Mouse (Mus musculus) kidney, embryonic 16.5 days (tissue): Measurements from ENCODE around the gene Fgfr2. TPM values are rescaled to one million over a fixed set of nuclear protein-coding genes. Genes with fewer than 3 reads are reported as not detected.

Experiments
- ATAC-seq: fragments of 200-750 bp; cut with Nextera tagmentation; 2 replicates; pipeline ENCODE4 v1.8.0; 2017; ENCODE audit warnings: moderate TSS enrichment; ENCODE audit not compliant: low FRiP score, low TSS enrichment
- H3K27ac ChIP-seq: fragments of 300-500 bp; sonication (generic); 2 replicates; pipeline ENCODE4 v1.5.1; 2014; ENCODE audit warnings: low read length
- H3K27me3 ChIP-seq: fragments of 300-500 bp; sonication (generic); 2 replicates; pipeline ENCODE4 v1.6.1; 2014; ENCODE audit warnings: low read length, control low read depth, mixed read lengths; ENCODE audit not compliant: insufficient read depth
- H3K36me3 ChIP-seq: fragments of 300-500 bp; sonication (generic); 2 replicates; pipeline ENCODE4 v1.6.1; 2014; ENCODE audit warnings: low read length, control low read depth, mixed read lengths; ENCODE audit not compliant: insufficient read depth
- H3K4me1 ChIP-seq: fragments of 300-500 bp; sonication (generic); 2 replicates; pipeline ENCODE4 v1.6.1; 2014; ENCODE audit warnings: low read length, control low read depth, mixed read lengths; ENCODE audit not compliant: insufficient read depth
- H3K4me2 ChIP-seq: fragments of 300-500 bp; sonication (generic); replicated peaks from 2 replicates; pipeline ENCODE4 v1.6.1; 2014; ENCODE audit warnings: low read depth, low read length
- H3K4me3 ChIP-seq: fragments of 300-500 bp; sonication (generic); 2 replicates; pipeline ENCODE4 v1.5.1; 2014; ENCODE audit warnings: mild to moderate bottlenecking, low read length
- H3K9ac ChIP-seq: fragments of 300-500 bp; sonication (generic); replicated peaks from 2 replicates; pipeline ENCODE4 v1.6.1; 2014; ENCODE audit warnings: low read length
- H3K9me3 ChIP-seq: fragments of 300-500 bp; sonication (generic); 2 replicates; pipeline ENCODE4 v1.6.1; 2016; ENCODE audit warnings: low read length, control low read depth
- WGBS: fragments of 180-500 bp; shearing (Covaris S2); extraction: QIAGEN DNeasy Blood & Tissue Kit; methylation state at CpG from one replicate; pipeline ENCODE4 v1.1.7; 2014; 5-methylcytosine and 5-hydroxymethylcytosine counted together
- polyA plus RNA-seq: library from polyadenylated mRNA; unstranded; fragments of >200 nt; fragmentation: Nextera tagmentation; extraction: Ambion mirVana; gene quantifications from 2 replicates; pipeline ENCODE4 v1.2.1, GENCODE M21; 2015

Fgfr2 gene
- polyA plus RNA-seq, 1 experiment from 2014 or later = 118 TPM

- no peak overlapping the region for H3K4me3 ChIP-seq
- H3K36me3 ChIP-seq = peaks cover 18% of the 10 kb centered on the region
- H3K27ac ChIP-seq = peak overlapping the region; percentile 24; the same call in 1 of the 2 replicates
- H3K4me2 ChIP-seq = no peak overlapping the region
- 50% methylated on average over 2 of the region's 2 CpGs for WGBS
- ATAC-seq = no peak
- no peak overlapping the region for H3K9ac ChIP-seq
- no peaks in the 10 kb centered on the region for H3K27me3 ChIP-seq
- no peaks in the 10 kb centered on the region for H3K4me1 ChIP-seq
- no peaks in the 10 kb centered on the region for H3K9me3 ChIP-seq
Observed at GRCm38 (mm10) chr7:132554091-132554490, 569.1 kb downstream of the Fgfr2 start.

GRCm38 (mm10) chr7:132551351-132552126 lies 571.6 kb downstream of the Fgfr2 start:
- Histone ChIP-seq H3K9ac (peak overlapping the region; percentile 64), H3K4me1 (no peaks in the 10 kb centered on the region), H3K9me3 (no peaks in the 10 kb centered on the region), H3K27ac (peak overlapping the region; percentile 50; the same call in 1 of the 2 replicates), H3K4me2 (peak overlapping the region; percentile 74), H3K27me3 (no peaks in the 10 kb centered on the region), H3K4me3 (peak overlapping the region; percentile 52), H3K36me3 (no peaks in the 10 kb centered on the region)
- peak; percentile 97 for ATAC-seq
- WGBS = under 1% methylated on average over 27 of the region's 27 CpGs

- WGBS = 96% methylated on average over 3 of the region's 3 CpGs
- Histone ChIP-seq H3K36me3 (no peaks in the 10 kb centered on the region), H3K9me3 (no peaks in the 10 kb centered on the region), H3K4me3 (no peak overlapping the region), H3K27ac (no peak overlapping the region), H3K9ac (no peak overlapping the region), H3K4me2 (no peak overlapping the region), H3K4me1 (no peaks in the 10 kb centered on the region), H3K27me3 (no peaks in the 10 kb centered on the region)
- ATAC-seq = no peak
Observed at GRCm38 (mm10) chr7:132547126-132547525, 576.0 kb downstream of the Fgfr2 start.

- no peaks in the 10 kb centered on the region for H3K9me3 ChIP-seq
- H3K4me1 ChIP-seq = no peaks in the 10 kb centered on the region
- H3K4me2 ChIP-seq = no peak overlapping the region
- no peak overlapping the region for H3K9ac ChIP-seq
- H3K27ac ChIP-seq = no peak overlapping the region
- H3K4me3 ChIP-seq = no peak overlapping the region
- no peaks in the 10 kb centered on the region for H3K36me3 ChIP-seq
- H3K27me3 ChIP-seq = no peaks in the 10 kb centered on the region
- 38% methylated on average over 4 of the region's 4 CpGs for WGBS
- ATAC-seq = no peak
Observed at GRCm38 (mm10) chr7:132542427-132542826, 580.7 kb downstream of the Fgfr2 start.

GRCm38 (mm10) chr7:132541566-132541965 lies 581.6 kb downstream of the Fgfr2 start:
- no peaks in the 10 kb centered on the region for H3K4me1 ChIP-seq
- no peaks in the 10 kb centered on the region for H3K36me3 ChIP-seq
- no peaks in the 10 kb centered on the region for H3K9me3 ChIP-seq
- no peaks in the 10 kb centered on the region for H3K27me3 ChIP-seq
- no peak overlapping the region for H3K27ac ChIP-seq
- no peak overlapping the region for H3K4me2 ChIP-seq
- no peak overlapping the region for H3K4me3 ChIP-seq
- H3K9ac ChIP-seq = no peak overlapping the region
- 71% methylated on average over 3 of the region's 3 CpGs for WGBS
- ATAC-seq = no peak

- no peaks in the 10 kb centered on the region for H3K27me3 ChIP-seq
- no peak overlapping the region for H3K27ac ChIP-seq
- H3K36me3 ChIP-seq = no peaks in the 10 kb centered on the region
- no peak overlapping the region for H3K4me2 ChIP-seq
- no peaks in the 10 kb centered on the region for H3K4me1 ChIP-seq
- no peak overlapping the region for H3K4me3 ChIP-seq
- no peaks in the 10 kb centered on the region for H3K9me3 ChIP-seq
- 82% methylated on average over 4 of the region's 4 CpGs for WGBS
- H3K9ac ChIP-seq = no peak overlapping the region
- ATAC-seq = no peak
Observed at GRCm38 (mm10) chr7:132540597-132540996, 582.6 kb downstream of the Fgfr2 start.

- Histone ChIP-seq H3K9ac (no peak overlapping the region), H3K9me3 (no peaks in the 10 kb centered on the region), H3K36me3 (no peaks in the 10 kb centered on the region), H3K4me3 (no peak overlapping the region), H3K27ac (no peak overlapping the region), H3K27me3 (no peaks in the 10 kb centered on the region), H3K4me2 (no peak overlapping the region), H3K4me1 (no peaks in the 10 kb centered on the region)
- WGBS = 67% methylated on average over 3 of the region's 3 CpGs
- no peak for ATAC-seq
Observed at GRCm38 (mm10) chr7:132529206-132529605, 593.9 kb downstream of the Fgfr2 start.

- H3K4me3 ChIP-seq = no peak overlapping the region
- no peak overlapping the region for H3K4me2 ChIP-seq
- no peak for ATAC-seq
- H3K9ac ChIP-seq = no peak overlapping the region
- H3K4me1 ChIP-seq = 0 out of 2 replicates have a peak, but pooled peaks cover 2% of the 10 kb centered on the region
- H3K27ac ChIP-seq = no peak overlapping the region
- WGBS = 67% methylated on average over 7 of the region's 7 CpGs
- H3K36me3 ChIP-seq = no peaks in the 10 kb centered on the region
- no peaks in the 10 kb centered on the region for H3K9me3 ChIP-seq
- H3K27me3 ChIP-seq = no peaks in the 10 kb centered on the region
Observed at GRCm38 (mm10) chr7:132513419-132513982, 609.6 kb downstream of the Fgfr2 start.

GRCm38 (mm10) chr7:132509110-132509509 lies 614.0 kb downstream of the Fgfr2 start:
- H3K36me3 ChIP-seq = no peaks in the 10 kb centered on the region

GRCm38 (mm10) chr7:132507361-132507760 lies 615.8 kb downstream of the Fgfr2 start:
- no peak overlapping the region for H3K4me2 ChIP-seq
- no peak overlapping the region for H3K4me3 ChIP-seq
- 63% methylated on average over 4 of the region's 4 CpGs for WGBS
- no peaks in the 10 kb centered on the region for H3K36me3 ChIP-seq
- no peaks in the 10 kb centered on the region for H3K9me3 ChIP-seq
- no peak overlapping the region for H3K9ac ChIP-seq
- no peaks in the 10 kb centered on the region for H3K27me3 ChIP-seq
- no peak for ATAC-seq
- no peaks in the 10 kb centered on the region for H3K4me1 ChIP-seq
- H3K27ac ChIP-seq = no peak overlapping the region

More at GRCm38 (mm10) chr7:132509110-132509509, 614.0 kb downstream of the Fgfr2 start:
- H3K4me1 ChIP-seq = 0 out of 2 replicates have a peak, but pooled peaks cover 2% of the 10 kb centered on the region
- 67% methylated on average over 2 of the region's 2 CpGs for WGBS
- no peaks in the 10 kb centered on the region for H3K27me3 ChIP-seq
- no peak overlapping the region for H3K4me3 ChIP-seq
- no peak overlapping the region for H3K27ac ChIP-seq
- H3K4me2 ChIP-seq = no peak overlapping the region
- ATAC-seq = no peak
- no peak overlapping the region for H3K9ac ChIP-seq
- no peaks in the 10 kb centered on the region for H3K9me3 ChIP-seq
